Mouse (Mus musculus) ES-Bruce4 (cell line): ENCODE measurements around the gene Gm1113.

Experiments used
- CTCF ChIP-seq: IDR thresholded peaks from one replicate; pipeline ENCODE4 v1.8.1; 2011; ENCODE audit warnings: low read depth, low read length
- POLR2A ChIP-seq: IDR thresholded peaks from one replicate; pipeline ENCODE4 v1.8.1; 2011; ENCODE audit warnings: low read length; ENCODE audit not compliant: insufficient read depth

- TF ChIP-seq CTCF = no peak
- no peak for TF ChIP-seq POLR2A
These were observed 11.7 kb upstream of the Gm1113 start for GRCm38 (mm10) chr9:35529796-35530195.
